Mouse (Mus musculus) forebrain, embryonic 11.5 days (tissue): ENCODE measurements around the gene AW549877. TPM values are rescaled to one million over a fixed set of nuclear protein-coding genes. Genes with fewer than 3 reads are reported as not detected.

Source experiments
- ATAC-seq: fragments of 200-750 bp; cut with Nextera tagmentation; replicated peaks from 2 replicates; pipeline ENCODE4 v1.8.0; 2017; ENCODE audit warnings: moderate TSS enrichment; ENCODE audit not compliant: low FRiP score
- DNase-seq: peaks from one replicate; pipeline ENCODE4 v3.0.0-alpha.2; 2017; ENCODE audit warnings: low spot score
- H3K27ac ChIP-seq: fragments of 300-500 bp; sonication (generic); 2 replicates; pipeline ENCODE4 v1.5.1; 2014; ENCODE audit warnings: low read depth, low read length
- H3K27me3 ChIP-seq: fragments of 300-500 bp; sonication (generic); 2 replicates; pipeline ENCODE4 v1.6.1; 2014; ENCODE audit warnings: mild to moderate bottlenecking, low read length, mixed read lengths; ENCODE audit not compliant: control insufficient read depth, insufficient read depth
- H3K36me3 ChIP-seq: fragments of 300-500 bp; sonication (generic); 2 replicates; pipeline ENCODE4 v1.6.1; 2014; ENCODE audit warnings: mild to moderate bottlenecking, low read length, moderate library complexity, mixed read lengths; ENCODE audit not compliant: control insufficient read depth, insufficient read depth
- H3K4me1 ChIP-seq: fragments of 300-500 bp; sonication (generic); replicated peaks from 2 replicates; pipeline ENCODE4 v1.6.1; 2014; ENCODE audit warnings: low read length, mixed read lengths; ENCODE audit not compliant: control insufficient read depth, insufficient read depth
- H3K4me2 ChIP-seq: fragments of 300-500 bp; sonication (generic); 2 replicates; pipeline ENCODE4 v1.6.1; 2014; ENCODE audit warnings: low read depth, mild to moderate bottlenecking, low read length, moderate library complexity, mixed read lengths; ENCODE audit not compliant: severe bottlenecking
- H3K4me3 ChIP-seq: fragments of 300-500 bp; sonication (generic); 2 replicates; pipeline ENCODE4 v1.5.1; 2014; ENCODE audit warnings: low read depth, low read length
- H3K9ac ChIP-seq: fragments of 300-500 bp; sonication (generic); 2 replicates; pipeline ENCODE4 v1.6.1; 2014; ENCODE audit warnings: low read length
- H3K9me3 ChIP-seq: fragments of 300-500 bp; sonication (generic); 2 replicates; pipeline ENCODE4 v1.6.1; 2016; ENCODE audit warnings: low read length, mixed read lengths; ENCODE audit not compliant: control insufficient read depth
- WGBS: fragments of 180-500 bp; shearing (Covaris S2); extraction: QIAGEN DNeasy Blood & Tissue Kit; methylation state at CpG from one replicate; pipeline ENCODE4 v1.1.7; 2014; 5-methylcytosine and 5-hydroxymethylcytosine counted together
- polyA plus RNA-seq: library from polyadenylated mRNA; unstranded; fragments of >200 nt; fragmentation: Nextera tagmentation; extraction: Ambion mirVana; gene quantifications from 2 replicates; pipeline ENCODE4 v1.2.1, GENCODE M21; 2014

Gene AW549877
- polyA plus RNA-seq, 1 experiment from 2014 or later: 61.7 TPM

DNA sequence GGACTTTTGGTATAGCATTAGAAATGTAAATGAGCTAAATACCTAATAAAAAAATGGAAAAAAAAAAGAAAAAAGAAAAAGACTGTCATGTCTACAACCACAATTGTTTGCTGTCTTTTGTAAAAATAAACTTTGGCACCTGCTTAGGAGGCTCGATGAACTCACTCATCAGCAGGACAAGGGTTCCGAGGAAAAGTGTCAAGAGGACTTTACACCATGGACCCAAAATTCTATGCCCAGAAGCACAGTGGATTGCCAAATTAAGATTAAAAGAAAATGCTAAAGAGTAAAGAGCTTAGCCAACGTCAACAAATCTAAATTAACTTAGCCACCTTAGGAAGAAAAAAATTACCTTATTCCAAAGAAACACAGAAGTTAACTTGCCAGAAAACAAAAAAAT lies 59.5 kb downstream of the AW549877 start:
- ATAC-seq (no peak), DNase-seq (no peak)
- H3K9ac ChIP-seq: no peak overlapping the region
- no peak overlapping the region for H3K4me3 ChIP-seq
- H3K27me3 ChIP-seq: no peaks in the 10 kb centered on the region
- WGBS: 91% methylated on average over 3 of the region's 3 CpGs
- H3K4me1 ChIP-seq: no peaks in the 10 kb centered on the region
- H3K27ac ChIP-seq: no peak overlapping the region
- H3K9me3 ChIP-seq: no peaks in the 10 kb centered on the region
- no peak overlapping the region for H3K4me2 ChIP-seq
- no peaks in the 10 kb centered on the region for H3K36me3 ChIP-seq

DNA sequence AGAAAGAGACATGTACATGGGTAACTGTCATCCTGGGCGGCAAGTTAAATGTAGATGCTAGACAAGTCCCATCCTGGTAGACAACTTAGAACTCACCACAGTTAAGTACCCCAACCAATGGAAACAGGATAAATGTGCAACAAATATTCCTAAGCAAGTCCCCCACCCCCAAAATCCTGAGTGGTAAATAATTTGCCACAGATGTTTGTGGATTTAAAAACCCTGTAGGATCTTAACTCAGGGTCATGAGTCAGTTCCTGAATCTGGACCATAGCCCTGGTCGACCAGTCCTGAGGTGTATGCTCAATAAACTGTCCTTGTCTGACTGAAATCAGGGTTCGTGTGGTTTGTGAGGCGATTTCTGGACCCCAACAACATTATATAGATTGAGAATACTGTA lies 62.1 kb downstream of the AW549877 start:
- H3K4me1 ChIP-seq: no peaks in the 10 kb centered on the region
- no peak overlapping the region for H3K27ac ChIP-seq
- no peak for ATAC-seq
- H3K9me3 ChIP-seq: no peaks in the 10 kb centered on the region
- no peaks in the 10 kb centered on the region for H3K36me3 ChIP-seq
- H3K4me2 ChIP-seq: no peak overlapping the region
- 75% methylated on average over 4 of the region's 4 CpGs for WGBS
- H3K27me3 ChIP-seq: no peaks in the 10 kb centered on the region
- DNase-seq: no peak
- H3K9ac ChIP-seq: no peak overlapping the region
- H3K4me3 ChIP-seq: no peak overlapping the region

Other genes starting within 250 kb of the AW549877 start
- gene Fbxo4, start 16.2 kb downstream of the AW549877 start, polyA plus RNA-seq: 5.3 and 6.5 TPM in 2 replicates
- gene Oxct1, start 30.6 kb upstream of the AW549877 start, polyA plus RNA-seq: 188 and 196 TPM in 2 replicates